Mouse (Mus musculus) midbrain, embryonic 14.5 days (tissue): ENCODE data around the gene Prkce. TPM values are rescaled to one million over a fixed set of nuclear protein-coding genes. Genes with fewer than 3 reads are reported as not detected.

Source experiments
- ATAC-seq: fragments of 200-750 bp; cut with Nextera tagmentation; 2 replicates; pipeline ENCODE4 v1.8.0; 2017; ENCODE audit warnings: moderate number of reproducible peaks, moderate library complexity; ENCODE audit not compliant: low FRiP score, low TSS enrichment
- DNase-seq: peaks from one replicate; pipeline ENCODE4 v3.0.0-alpha.2; 2015
- H3K27ac ChIP-seq: fragments of 300-500 bp; sonication (generic); replicated peaks from 2 replicates; pipeline ENCODE4 v1.5.1; 2014; ENCODE audit warnings: mild to moderate bottlenecking, low read depth, low read length, moderate library complexity
- H3K27me3 ChIP-seq: fragments of 300-500 bp; sonication (generic); 2 replicates; pipeline ENCODE4 v1.6.1; 2014; ENCODE audit warnings: low read length, control low read depth, mixed read lengths; ENCODE audit not compliant: control insufficient read depth, insufficient read depth
- H3K36me3 ChIP-seq: fragments of 300-500 bp; sonication (generic); 2 replicates; pipeline ENCODE4 v1.6.1; 2014; ENCODE audit warnings: low read length, control low read depth; ENCODE audit not compliant: control insufficient read depth, insufficient read depth
- H3K4me1 ChIP-seq: fragments of 300-500 bp; sonication (generic); 2 replicates; pipeline ENCODE4 v1.6.1; 2014; ENCODE audit warnings: mild to moderate bottlenecking, antibody characterized with exemption, low read length, control low read depth; ENCODE audit not compliant: control insufficient read depth, insufficient read depth
- H3K4me2 ChIP-seq: fragments of 300-500 bp; sonication (generic); 2 replicates; pipeline ENCODE4 v1.6.1; 2014; ENCODE audit warnings: mild to moderate bottlenecking, low read length, moderate library complexity
- H3K4me3 ChIP-seq: fragments of 300-500 bp; sonication (generic); replicated peaks from 2 replicates; pipeline ENCODE4 v1.5.1; 2014; ENCODE audit warnings: low read depth, low read length
- H3K9ac ChIP-seq: fragments of 300-500 bp; sonication (generic); replicated peaks from 2 replicates; pipeline ENCODE4 v1.6.1; 2014; ENCODE audit warnings: mild to moderate bottlenecking, low read length, moderate library complexity
- H3K9me3 ChIP-seq: fragments of 300-500 bp; sonication (generic); 2 replicates; pipeline ENCODE4 v1.6.1; 2016; ENCODE audit warnings: low read length, control low read depth, mixed read lengths; ENCODE audit not compliant: control insufficient read depth
- WGBS: fragments of 180-500 bp; shearing (Covaris S2); extraction: QIAGEN DNeasy Blood & Tissue Kit; methylation state at CpG from one replicate; pipeline ENCODE4 v1.1.7; 2014; 5-methylcytosine and 5-hydroxymethylcytosine counted together
- polyA plus RNA-seq: library from polyadenylated mRNA; unstranded; fragments of >200 nt; fragmentation: Nextera tagmentation; extraction: Ambion mirVana; gene quantifications from 2 replicates; pipeline ENCODE4 v1.2.1, GENCODE M21; 2014

Prkce gene
- polyA plus RNA-seq, 1 experiment from 2014 or later: 25.4 TPM

DNA sequence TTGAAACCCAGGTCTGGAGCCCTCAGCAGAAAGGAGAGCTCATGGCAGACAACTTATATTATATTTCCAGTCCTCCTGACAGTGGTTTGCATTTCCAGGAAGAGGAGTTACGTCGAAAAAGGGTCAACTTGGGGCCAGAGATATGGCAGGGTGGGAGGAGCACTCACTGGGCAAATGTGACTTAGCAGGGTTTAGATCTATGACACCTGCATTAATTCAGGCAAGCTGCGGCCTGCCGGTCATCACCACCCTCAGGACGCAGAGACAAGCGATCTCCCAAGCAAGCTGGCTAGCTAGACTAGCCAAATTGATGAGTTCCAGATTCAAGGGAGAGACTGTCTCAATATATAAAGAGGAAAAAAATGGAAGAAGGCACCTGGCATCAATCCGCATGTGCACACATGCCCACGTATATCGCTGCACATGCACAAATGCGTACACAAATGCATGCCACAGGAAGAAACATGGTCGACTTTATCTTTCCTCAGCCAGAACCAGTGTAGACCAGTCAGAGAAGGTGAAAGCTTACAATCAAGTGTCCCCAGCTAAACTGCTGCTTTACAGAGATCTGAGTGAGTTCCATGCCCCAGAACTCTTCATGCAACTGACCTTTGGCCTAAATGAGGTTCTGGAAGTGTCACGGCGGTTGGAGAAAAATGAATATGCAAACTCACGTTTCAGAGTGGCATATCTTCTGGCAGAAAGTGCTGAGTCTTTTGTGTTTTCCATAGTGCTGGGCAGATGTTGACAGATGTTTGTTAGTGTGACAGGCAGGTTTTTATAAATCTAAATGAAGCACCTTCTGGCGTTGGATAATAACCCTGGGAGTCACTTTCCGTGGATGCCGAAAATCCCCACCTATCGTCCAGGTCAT is 216.4 kb downstream of the Prkce start:
- Histone ChIP-seq H3K4me3 (no peak overlapping the region), H3K4me2 (no peak overlapping the region), H3K9ac (no peak overlapping the region), H3K27ac (no peak overlapping the region), H3K4me1 (peaks cover 9% of the 10 kb centered on the region), H3K27me3 (no peaks in the 10 kb centered on the region), H3K36me3 (no peaks in the 10 kb centered on the region), H3K9me3 (no peaks in the 10 kb centered on the region)
- ATAC-seq: no peak
- DNase-seq: no peak
- WGBS: 89% methylated on average over 18 of the region's 18 CpGs

DNA sequence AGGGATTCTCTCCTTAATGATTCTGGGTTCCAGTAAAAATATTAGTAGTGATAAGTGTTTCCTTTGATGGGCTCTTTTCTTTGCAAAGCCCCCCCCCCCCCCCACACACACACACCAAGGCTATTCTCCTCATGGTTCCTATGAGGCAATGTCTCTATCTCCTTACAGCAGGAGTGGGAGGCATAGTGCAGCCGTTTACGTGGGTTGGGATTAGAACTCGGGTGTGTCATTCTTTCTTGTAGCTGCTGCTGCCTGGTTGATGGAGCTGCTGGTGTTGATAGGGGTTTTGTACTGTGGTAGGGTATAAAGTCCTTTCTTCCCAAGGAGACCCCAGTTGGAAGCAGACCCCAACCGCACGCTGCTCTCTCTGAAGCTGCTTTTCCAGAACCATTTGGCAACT is 224.9 kb downstream of the Prkce start:
- WGBS: 87% methylated on average over 5 of the region's 5 CpGs
- no peaks in the 10 kb centered on the region for H3K9me3 ChIP-seq
- no peak for DNase-seq

DNA sequence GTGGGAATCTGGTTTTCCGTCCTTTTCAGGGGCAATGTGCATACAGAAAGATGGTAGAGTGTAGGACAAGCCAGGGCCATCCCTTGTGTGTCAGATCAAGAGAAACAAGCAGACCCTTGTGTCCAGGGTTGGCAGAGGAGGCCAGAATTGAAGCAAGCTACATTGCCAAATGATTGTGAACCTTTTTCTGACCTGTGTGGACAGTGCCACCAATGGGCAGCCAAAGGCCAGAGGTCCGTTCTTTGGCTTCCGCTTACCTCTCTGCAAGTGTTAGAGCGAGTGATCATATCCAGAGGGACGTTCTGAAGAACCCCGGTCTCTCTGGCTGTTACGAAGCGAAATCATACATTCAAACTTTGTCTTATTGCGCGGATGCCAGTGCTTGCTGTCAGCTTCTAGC is 225.6 kb downstream of the Prkce start:
- DNase-seq: no peak

More for the DNA sequence above, 224.9 kb downstream of the Prkce start:
- H3K36me3 ChIP-seq: no peaks in the 10 kb centered on the region
- no peak overlapping the region for H3K27ac ChIP-seq
- no peak overlapping the region for H3K4me3 ChIP-seq
- ATAC-seq: no peak
- no peak overlapping the region for H3K4me2 ChIP-seq
- no peaks in the 10 kb centered on the region for H3K4me1 ChIP-seq
- no peaks in the 10 kb centered on the region for H3K27me3 ChIP-seq
- no peak overlapping the region for H3K9ac ChIP-seq

DNA sequence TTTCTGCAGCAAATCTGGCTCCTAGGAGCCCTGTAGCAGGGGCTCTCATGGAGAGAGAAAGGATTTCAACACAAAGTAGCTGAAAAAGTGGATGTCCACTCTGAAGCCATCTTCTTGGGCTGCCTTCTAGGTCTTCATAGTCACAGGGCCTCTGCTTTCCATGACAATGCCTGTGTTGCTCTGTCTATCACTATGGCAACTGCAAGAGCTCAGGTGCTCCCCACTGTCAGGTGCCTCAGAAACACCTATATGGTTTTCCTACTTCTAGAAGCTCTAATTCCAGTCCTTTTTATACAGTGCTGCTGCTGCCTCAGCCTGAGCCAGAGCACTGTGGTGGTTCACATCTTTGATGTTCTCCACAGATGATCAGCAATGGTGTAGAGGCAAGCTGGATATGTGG is 229.5 kb downstream of the Prkce start:
- H3K4me2 ChIP-seq: no peak overlapping the region
- H3K4me1 ChIP-seq: no peaks in the 10 kb centered on the region
- ATAC-seq (no peak), DNase-seq (no peak)
- H3K36me3 ChIP-seq: no peaks in the 10 kb centered on the region
- no peaks in the 10 kb centered on the region for H3K9me3 ChIP-seq
- no peak overlapping the region for H3K9ac ChIP-seq
- H3K4me3 ChIP-seq: no peak overlapping the region
- H3K27me3 ChIP-seq: no peaks in the 10 kb centered on the region
- H3K27ac ChIP-seq: no peak overlapping the region

More for the DNA sequence above, 225.6 kb downstream of the Prkce start:
- Histone ChIP-seq H3K4me3 (no peak overlapping the region), H3K9ac (no peak overlapping the region), H3K27ac (no peak overlapping the region), H3K9me3 (no peaks in the 10 kb centered on the region), H3K4me2 (no peak overlapping the region), H3K27me3 (no peaks in the 10 kb centered on the region), H3K4me1 (no peaks in the 10 kb centered on the region), H3K36me3 (no peaks in the 10 kb centered on the region)
- 97% methylated on average over 10 of the region's 10 CpGs for WGBS
- no peak for ATAC-seq

DNA sequence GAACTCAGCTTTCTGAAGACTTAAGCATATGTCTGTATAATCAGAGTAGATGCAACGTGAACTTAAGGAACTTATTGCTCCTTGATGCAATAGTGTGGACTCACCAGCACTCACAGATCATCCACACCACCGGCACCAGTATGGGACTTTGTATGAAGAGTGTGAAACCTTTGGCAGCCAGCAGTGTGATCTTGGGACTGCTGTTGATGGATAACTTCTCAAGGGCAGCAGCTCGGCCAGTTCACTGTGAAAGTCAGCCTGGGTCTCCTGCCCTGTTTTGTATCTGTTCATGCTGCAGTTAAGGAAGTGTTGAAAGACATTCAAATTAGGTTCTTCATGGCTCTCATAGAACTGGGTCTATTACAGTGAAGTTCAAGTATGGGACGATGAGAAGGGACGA is 230.1 kb downstream of the Prkce start:
- no peak for ATAC-seq
- H3K4me1 ChIP-seq: no peaks in the 10 kb centered on the region
- WGBS: 87% methylated on average over 5 of the region's 5 CpGs
- no peaks in the 10 kb centered on the region for H3K9me3 ChIP-seq
- H3K27me3 ChIP-seq: no peaks in the 10 kb centered on the region
- H3K4me3 ChIP-seq: no peak overlapping the region
- no peak overlapping the region for H3K4me2 ChIP-seq
- H3K36me3 ChIP-seq: no peaks in the 10 kb centered on the region
- no peak for DNase-seq
- H3K27ac ChIP-seq: no peak overlapping the region
- H3K9ac ChIP-seq: no peak overlapping the region

DNA sequence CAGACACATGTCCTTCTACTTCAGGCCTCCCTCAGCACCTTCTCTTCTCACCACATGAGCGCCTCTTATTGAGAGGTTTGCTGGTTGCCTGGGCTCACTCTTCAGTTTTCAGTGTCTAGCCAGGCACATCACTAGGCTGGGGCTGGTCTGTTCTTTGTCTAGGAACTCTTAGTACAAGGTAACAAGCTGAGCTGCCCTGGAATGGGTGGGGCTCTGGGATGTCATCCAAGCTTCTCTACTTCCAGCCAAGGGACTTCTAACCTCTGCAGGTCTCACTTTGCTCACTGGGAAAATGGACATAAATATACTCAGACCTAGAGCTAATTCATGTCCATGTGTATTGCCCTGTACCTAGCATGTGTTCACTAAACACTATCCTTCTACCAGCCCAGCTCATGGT is 230.6 kb downstream of the Prkce start:
- no peaks in the 10 kb centered on the region for H3K9me3 ChIP-seq
- no peak overlapping the region for H3K27ac ChIP-seq
- no peak overlapping the region for H3K9ac ChIP-seq
- no peak overlapping the region for H3K4me2 ChIP-seq
- no peaks in the 10 kb centered on the region for H3K27me3 ChIP-seq
- H3K4me3 ChIP-seq: no peak overlapping the region
- no peaks in the 10 kb centered on the region for H3K36me3 ChIP-seq
- no peak for DNase-seq
- no peak for ATAC-seq
- no peaks in the 10 kb centered on the region for H3K4me1 ChIP-seq
- WGBS: 92% methylated on average over 1 of the region's 1 CpGs

DNA sequence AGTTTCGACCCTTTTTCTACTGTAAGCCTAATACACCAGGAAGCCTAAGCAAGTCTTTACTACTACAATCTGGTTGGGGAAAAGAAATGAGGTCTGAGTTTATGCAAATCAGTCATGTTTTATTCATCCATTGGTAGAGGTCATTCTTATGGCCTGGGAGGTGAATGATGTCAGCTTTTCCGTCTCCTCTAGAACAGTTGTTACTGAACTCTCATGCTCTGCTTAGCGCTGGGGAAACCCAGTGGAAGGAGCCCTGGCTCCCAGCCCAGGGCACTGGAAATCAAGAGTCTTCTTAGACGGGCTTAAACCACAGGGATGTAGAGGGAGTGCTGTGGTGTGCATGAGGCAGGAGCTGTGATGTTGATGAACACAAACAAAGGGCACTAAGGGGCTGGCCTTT is 232.4 kb downstream of the Prkce start:
- Histone ChIP-seq H3K9ac (no peak overlapping the region), H3K4me2 (no peak overlapping the region), H3K27me3 (no peaks in the 10 kb centered on the region), H3K27ac (no peak overlapping the region), H3K4me1 (no peaks in the 10 kb centered on the region), H3K4me3 (no peak overlapping the region), H3K9me3 (no peaks in the 10 kb centered on the region), H3K36me3 (no peaks in the 10 kb centered on the region)
- DNase-seq (no peak), ATAC-seq (no peak)
- WGBS: 60% methylated on average over 4 of the region's 4 CpGs

DNA sequence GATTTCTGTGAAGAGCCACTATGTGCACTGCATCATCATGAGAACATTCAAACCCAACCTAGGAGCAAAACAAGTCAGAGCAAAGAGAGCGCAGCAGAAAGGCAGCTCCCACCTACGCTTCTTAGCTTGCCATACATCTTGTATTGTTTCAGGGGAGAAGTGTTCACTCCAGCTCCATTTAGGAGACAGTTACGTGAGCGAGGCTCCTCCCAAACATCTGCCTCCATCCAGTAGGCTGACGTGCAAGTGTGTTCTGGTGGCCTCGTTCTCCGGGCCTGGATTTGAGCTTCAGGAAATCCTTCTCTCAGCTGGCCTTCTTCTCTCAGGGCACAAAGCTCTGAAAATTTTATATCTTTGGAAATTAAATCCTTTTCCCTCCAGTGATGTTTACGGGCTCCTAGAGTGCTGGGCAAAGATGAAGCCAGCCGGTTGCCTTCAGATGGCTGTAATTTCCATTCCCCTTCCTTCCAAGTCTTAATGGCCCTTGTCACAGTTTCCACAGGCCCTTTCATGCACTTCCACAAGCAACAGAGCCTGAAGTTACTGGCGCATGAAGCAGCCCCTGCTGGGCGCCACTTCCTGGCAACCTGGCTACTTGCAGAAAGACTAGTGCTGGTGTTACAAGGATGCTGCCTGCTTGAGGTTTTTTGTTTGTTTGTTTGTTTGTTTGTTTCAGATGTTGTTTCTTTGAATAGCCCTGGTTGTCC is 237.4 kb downstream of the Prkce start:
- no peaks in the 10 kb centered on the region for H3K36me3 ChIP-seq
- H3K9me3 ChIP-seq: no peaks in the 10 kb centered on the region
- ATAC-seq (no peak), DNase-seq (no peak)
- no peak overlapping the region for H3K27ac ChIP-seq
- 60% methylated on average over 11 of the region's 11 CpGs for WGBS
- H3K4me1 ChIP-seq: no peaks in the 10 kb centered on the region
- no peak overlapping the region for H3K4me2 ChIP-seq
- H3K27me3 ChIP-seq: no peaks in the 10 kb centered on the region
- no peak overlapping the region for H3K4me3 ChIP-seq
- H3K9ac ChIP-seq: no peak overlapping the region

DNA sequence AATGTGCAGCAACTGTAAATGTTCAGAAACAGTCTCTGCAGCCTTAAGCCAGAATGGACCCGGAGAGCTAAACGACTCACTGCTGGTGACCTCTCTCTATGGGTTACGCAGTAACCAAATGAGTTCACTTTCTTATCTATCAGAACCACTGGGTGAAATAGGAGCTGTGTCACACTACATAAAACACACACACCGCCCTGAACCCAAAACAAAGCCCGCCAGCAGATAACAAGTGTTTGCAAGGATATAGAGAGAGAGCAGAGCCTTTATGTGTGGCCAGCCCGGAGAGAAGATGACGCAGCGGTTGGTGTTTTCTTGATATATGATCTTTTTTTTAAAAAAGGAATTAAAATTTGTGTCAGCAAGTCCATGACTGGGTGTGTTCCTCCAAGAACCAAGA is 238.1 kb downstream of the Prkce start:
- Histone ChIP-seq H3K27me3 (no peaks in the 10 kb centered on the region), H3K36me3 (no peaks in the 10 kb centered on the region), H3K4me1 (peaks cover 6% of the 10 kb centered on the region), H3K27ac (no peak overlapping the region), H3K4me3 (no peak overlapping the region), H3K4me2 (no peak overlapping the region), H3K9me3 (no peaks in the 10 kb centered on the region), H3K9ac (no peak overlapping the region)
- WGBS: 87% methylated on average over 8 of the region's 8 CpGs
- DNase-seq (no peak), ATAC-seq (no peak)
